Mouse (Mus musculus) heart, embryonic 10.5 days (tissue): Measurements from ENCODE around the gene Smoc1. TPM values are rescaled to one million over a fixed set of nuclear protein-coding genes. Genes with fewer than 3 reads are reported as not detected.

Experiments
- DNase-seq: peaks from one replicate; pipeline ENCODE4 v3.0.0-alpha.2; 2017; ENCODE audit warnings: low spot score
- H3K27ac ChIP-seq: fragments of 300-500 bp; sonication (generic); 2 replicates; pipeline ENCODE4 v1.5.1; 2016; ENCODE audit warnings: mild to moderate bottlenecking
- H3K27me3 ChIP-seq: fragments of 300-500 bp; sonication (generic); 2 replicates; pipeline ENCODE4 v1.6.1; 2016; ENCODE audit warnings: mild to moderate bottlenecking; ENCODE audit not compliant: poor library complexity, insufficient read depth, severe bottlenecking
- H3K36me3 ChIP-seq: fragments of 300-500 bp; sonication (generic); 2 replicates; pipeline ENCODE4 v1.6.1; 2016; ENCODE audit warnings: mild to moderate bottlenecking, moderate library complexity
- H3K4me1 ChIP-seq: fragments of 300-500 bp; sonication (generic); 2 replicates; pipeline ENCODE4 v1.6.1; 2016; ENCODE audit warnings: mild to moderate bottlenecking
- H3K4me3 ChIP-seq: fragments of 300-500 bp; sonication (generic); 2 replicates; pipeline ENCODE4 v1.5.1; 2016; ENCODE audit warnings: mild to moderate bottlenecking, moderate library complexity
- H3K9me3 ChIP-seq: fragments of 300-500 bp; sonication (generic); 2 replicates; pipeline ENCODE4 v1.6.1; 2016; ENCODE audit warnings: mild to moderate bottlenecking, moderate library complexity
- WGBS: fragments of 180-500 bp; shearing (Covaris S2); methylation state at CpG from one replicate; pipeline ENCODE4 v1.1.7; 2016; 5-methylcytosine and 5-hydroxymethylcytosine counted together
- polyA plus RNA-seq: library from polyadenylated mRNA; unstranded; fragments of >200 nt; fragmentation: Nextera tagmentation; extraction: Ambion mirVana; gene quantifications from 2 replicates; pipeline ENCODE4 v1.2.1, GENCODE M21; 2016

Gene Smoc1
- polyA plus RNA-seq, 1 experiment from 2014 or later: 6.2 TPM

DNA sequence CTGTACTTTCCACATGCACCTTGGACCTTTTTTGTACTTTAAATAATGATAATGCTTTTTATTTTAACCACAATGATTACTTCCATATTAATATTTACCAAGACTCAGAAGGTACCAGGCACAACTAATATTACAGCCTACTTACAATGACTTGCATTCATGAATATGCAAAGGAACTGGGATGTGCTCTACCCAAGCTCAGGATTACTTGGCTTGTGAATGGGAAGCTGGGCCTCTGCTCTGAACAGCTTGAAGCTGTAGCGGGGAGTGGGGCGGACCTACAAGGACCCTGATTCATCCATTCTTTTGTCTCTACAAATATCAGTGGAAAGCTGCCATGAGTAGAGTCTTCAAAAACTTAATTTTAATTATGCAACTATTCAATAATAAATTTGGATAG, 47.5 kb downstream of the Smoc1 start:
- DNase-seq: no peak
- H3K4me3 ChIP-seq: no peak overlapping the region
- 0 out of 2 replicates have a peak, but pooled peaks cover 4% of the 10 kb centered on the region for H3K9me3 ChIP-seq
- no peaks in the 10 kb centered on the region for H3K4me1 ChIP-seq
- H3K27me3 ChIP-seq: no peaks in the 10 kb centered on the region
- WGBS: 96% methylated on average over 2 of the region's 2 CpGs
- H3K27ac ChIP-seq: no peak overlapping the region
- no peaks in the 10 kb centered on the region for H3K36me3 ChIP-seq

DNA sequence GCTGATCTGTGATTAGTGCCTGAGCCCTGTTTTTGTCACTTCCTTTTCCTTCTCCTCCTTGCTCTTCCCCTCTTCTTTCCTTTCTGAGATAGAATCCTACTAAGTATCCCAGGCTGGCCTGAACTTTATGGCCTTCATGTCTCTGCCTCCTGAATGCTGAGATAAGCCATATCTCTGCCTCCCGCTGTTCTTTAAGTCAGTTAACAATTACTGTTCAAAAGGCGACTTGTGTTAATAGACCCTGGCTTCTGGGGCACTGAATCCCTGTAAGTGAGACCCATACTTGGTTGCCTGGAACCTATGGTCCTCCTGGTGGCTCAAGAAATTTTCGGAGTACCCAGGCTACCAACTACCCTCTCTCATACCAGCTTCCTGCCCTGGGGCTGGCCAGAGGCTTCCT, 48.3 kb downstream of the Smoc1 start:
- Histone ChIP-seq H3K27me3 (no peaks in the 10 kb centered on the region), H3K4me3 (no peak overlapping the region), H3K27ac (no peak overlapping the region), H3K4me1 (no peaks in the 10 kb centered on the region), H3K9me3 (0 out of 2 replicates have a peak, but pooled peaks cover 5% of the 10 kb centered on the region), H3K36me3 (no peaks in the 10 kb centered on the region)
- WGBS: 57% methylated on average over 3 of the region's 3 CpGs
- no peak for DNase-seq

DNA sequence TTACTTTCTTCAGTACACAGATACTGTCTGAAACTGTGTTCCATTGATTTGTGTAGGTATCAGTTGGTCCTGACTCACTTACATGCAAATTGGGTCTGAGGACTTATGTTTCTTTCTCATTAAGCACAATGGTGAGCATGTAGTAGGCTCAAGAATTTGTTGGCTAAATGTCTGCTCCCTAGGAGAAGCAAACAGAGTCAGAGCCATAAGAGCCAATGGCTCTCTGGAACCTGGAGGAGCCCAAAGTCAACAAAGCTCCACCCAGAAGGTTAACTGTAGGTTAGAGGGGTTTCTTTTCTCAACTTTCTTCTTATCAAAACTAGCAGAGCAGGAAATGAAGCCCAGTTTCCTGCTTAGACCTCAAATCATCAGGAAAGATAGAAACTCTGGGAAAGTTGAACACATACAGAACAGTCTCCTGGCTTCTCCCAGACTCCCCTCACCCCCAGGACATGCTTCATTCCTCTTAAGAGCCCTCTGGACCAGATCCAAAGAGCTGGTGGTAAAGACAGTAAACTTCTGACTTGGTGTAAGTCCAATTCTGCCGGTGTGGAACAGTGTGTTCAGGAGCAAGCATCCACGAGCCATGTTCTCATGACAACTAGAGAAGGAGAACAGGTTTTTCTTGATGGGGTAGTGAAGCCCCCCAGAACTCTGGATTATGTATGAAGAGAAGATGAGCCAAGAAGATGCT, 51.5 kb downstream of the Smoc1 start:
- Histone ChIP-seq H3K27ac (no peak overlapping the region), H3K4me3 (no peak overlapping the region), H3K27me3 (no peaks in the 10 kb centered on the region), H3K36me3 (no peaks in the 10 kb centered on the region), H3K9me3 (0 out of 2 replicates have a peak, but pooled peaks cover 5% of the 10 kb centered on the region), H3K4me1 (no peaks in the 10 kb centered on the region)
- DNase-seq: peak; percentile 53
- 76% methylated on average over 2 of the region's 2 CpGs for WGBS

DNA sequence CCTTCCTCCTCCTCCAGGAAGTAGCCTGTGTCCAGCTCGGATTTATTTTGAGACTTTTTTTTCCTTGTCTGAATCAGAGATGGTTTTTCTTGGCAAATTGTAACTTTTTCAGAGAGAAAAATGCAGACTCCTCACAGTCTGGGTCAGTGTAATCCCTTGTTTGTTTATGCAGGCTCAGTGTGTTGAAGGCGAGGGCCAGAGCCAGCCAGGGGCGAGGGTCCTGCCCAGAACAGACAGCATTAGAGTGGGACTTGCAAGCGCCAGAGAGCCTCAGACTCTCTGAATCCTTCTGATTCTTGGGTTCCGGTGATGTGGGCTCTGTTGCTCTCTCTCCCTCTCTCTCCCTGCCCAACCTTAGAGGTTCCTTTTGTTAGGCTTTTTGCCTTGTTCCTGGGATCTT, 53.7 kb downstream of the Smoc1 start:
- no peaks in the 10 kb centered on the region for H3K36me3 ChIP-seq
- no peak overlapping the region for H3K4me3 ChIP-seq
- WGBS: 58% methylated on average over 5 of the region's 5 CpGs
- DNase-seq: peak; percentile 35
- 0 out of 2 replicates have a peak, but pooled peaks cover 5% of the 10 kb centered on the region for H3K9me3 ChIP-seq
- H3K27me3 ChIP-seq: no peaks in the 10 kb centered on the region; the same call in 1 of the 2 replicates
- no peaks in the 10 kb centered on the region for H3K4me1 ChIP-seq
- no peak overlapping the region for H3K27ac ChIP-seq

DNA sequence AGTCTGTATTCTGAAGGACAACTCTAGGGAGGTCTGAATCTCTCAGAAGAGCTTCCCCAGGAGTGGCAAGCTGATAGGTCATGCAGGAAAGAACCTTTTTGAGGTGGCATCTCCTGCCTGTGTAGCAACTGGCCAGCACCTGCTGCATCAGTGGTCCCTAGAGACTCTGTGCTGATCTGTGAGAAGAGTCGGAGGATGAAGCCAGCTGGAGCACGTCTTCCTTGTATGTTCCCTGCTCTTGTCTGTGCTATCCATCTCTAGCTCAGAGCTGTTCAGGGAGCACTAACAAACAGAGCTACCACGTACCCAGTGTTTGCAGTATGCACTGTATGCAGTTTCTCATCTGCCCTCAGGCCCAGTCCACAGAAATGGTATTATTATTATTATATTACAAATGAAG, 54.4 kb downstream of the Smoc1 start:
- H3K4me1 ChIP-seq: no peaks in the 10 kb centered on the region
- 75% methylated on average over 3 of the region's 3 CpGs for WGBS
- H3K27me3 ChIP-seq: no peaks in the 10 kb centered on the region; the same call in 1 of the 2 replicates
- H3K36me3 ChIP-seq: no peaks in the 10 kb centered on the region
- peak; percentile 53 for DNase-seq
- no peak overlapping the region for H3K27ac ChIP-seq
- H3K4me3 ChIP-seq: no peak overlapping the region
- 0 out of 2 replicates have a peak, but pooled peaks cover 5% of the 10 kb centered on the region for H3K9me3 ChIP-seq

DNA sequence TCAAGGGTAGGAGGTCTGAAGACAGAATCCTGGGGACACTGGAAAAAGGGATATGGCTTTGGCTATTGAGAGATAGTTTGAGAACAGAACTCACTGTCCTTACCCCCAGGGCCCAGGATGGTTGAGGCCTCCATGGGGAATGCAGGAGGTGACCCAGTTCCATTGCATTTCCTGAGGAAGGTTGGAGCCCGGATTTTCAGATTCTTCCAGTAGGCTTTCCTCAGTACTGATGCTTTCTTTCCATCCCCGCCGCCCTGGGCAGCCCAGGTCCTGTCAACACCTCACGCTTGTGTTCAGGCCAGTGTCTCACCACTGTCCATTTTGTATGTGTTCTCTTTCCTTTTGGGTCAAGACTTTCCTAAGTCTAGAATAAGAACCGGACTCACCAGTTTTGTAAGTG, 56.5 kb downstream of the Smoc1 start:
- no peaks in the 10 kb centered on the region; the same call in 1 of the 2 replicates for H3K27me3 ChIP-seq
- no peak overlapping the region for H3K4me3 ChIP-seq
- peak; percentile 72 for DNase-seq
- H3K9me3 ChIP-seq: 0 out of 2 replicates have a peak, but pooled peaks cover 5% of the 10 kb centered on the region
- H3K4me1 ChIP-seq: no peaks in the 10 kb centered on the region
- WGBS: 77% methylated on average over 5 of the region's 5 CpGs
- no peak overlapping the region for H3K27ac ChIP-seq
- H3K36me3 ChIP-seq: no peaks in the 10 kb centered on the region

DNA sequence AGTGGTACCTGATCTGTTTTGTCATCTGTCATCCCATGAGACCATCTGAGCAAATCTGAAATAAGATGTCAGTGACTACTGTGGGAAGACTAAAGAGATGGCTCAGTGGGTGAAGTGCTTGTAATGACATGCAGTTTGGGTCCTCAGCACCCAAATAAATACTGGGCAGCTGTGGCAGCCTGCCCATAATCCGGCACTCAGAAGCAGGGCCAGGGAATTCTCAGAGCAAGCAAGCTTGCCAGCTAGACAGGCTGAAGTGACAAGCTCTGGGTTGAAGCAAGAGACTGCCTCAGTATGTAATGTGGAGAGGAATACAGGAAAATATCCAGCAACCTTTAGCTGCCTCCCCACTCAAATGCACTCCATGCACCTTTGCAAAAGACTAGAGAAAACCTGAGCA, 58.6 kb downstream of the Smoc1 start:
- no peak overlapping the region for H3K4me3 ChIP-seq
- H3K9me3 ChIP-seq: no peaks in the 10 kb centered on the region
- 88% methylated on average over 1 of the region's 1 CpGs for WGBS
- no peak overlapping the region for H3K27ac ChIP-seq
- no peaks in the 10 kb centered on the region for H3K4me1 ChIP-seq
- no peaks in the 10 kb centered on the region for H3K36me3 ChIP-seq
- peak; percentile 39 for DNase-seq
- H3K27me3 ChIP-seq: no peaks in the 10 kb centered on the region; the same call in 1 of the 2 replicates

DNA sequence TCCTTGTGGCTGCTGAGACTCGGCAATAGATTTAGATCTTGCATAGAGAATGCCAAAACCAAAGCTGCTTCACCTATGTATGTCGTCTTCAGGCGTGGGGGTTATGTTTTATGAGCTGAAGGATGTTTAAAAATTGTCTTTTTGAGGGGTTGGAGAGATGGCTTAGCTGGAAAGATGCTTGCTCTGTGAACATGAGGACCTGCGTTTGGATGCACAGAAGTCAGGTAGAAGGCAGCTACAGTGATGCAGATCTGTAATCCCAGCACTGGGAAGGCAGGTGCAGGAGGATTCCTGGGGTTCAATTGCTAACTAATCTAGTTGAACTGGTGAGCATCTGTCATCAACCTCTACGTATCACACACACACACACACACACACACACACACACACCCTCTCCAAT, 61.5 kb downstream of the Smoc1 start:
- peak; percentile 67 for DNase-seq
- 79% methylated on average over 5 of the region's 5 CpGs for WGBS
- peaks cover 4% of the 10 kb centered on the region; the same call in 1 of the 2 replicates for H3K27me3 ChIP-seq

DNA sequence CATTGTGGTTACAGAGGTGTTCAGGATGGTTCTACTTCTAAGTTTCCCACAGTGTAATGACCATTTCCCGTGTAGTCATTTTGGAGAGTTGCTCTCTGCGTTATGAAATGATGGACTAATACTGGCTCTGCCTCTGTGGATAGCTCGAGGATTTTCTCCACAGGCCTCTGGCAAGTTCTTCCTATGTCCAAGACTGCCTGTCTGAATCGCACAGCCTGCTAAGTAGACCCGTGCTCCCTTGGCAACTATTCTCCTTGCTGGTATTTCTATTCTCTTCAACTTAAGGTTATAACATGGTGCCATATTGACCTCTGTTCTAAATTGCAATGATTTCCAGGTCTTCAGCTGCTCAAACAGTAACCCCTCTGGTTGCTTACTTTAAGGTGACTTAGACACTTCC, 65.0 kb downstream of the Smoc1 start:
- Histone ChIP-seq H3K36me3 (no peaks in the 10 kb centered on the region), H3K27ac (no peak overlapping the region), H3K27me3 (peaks cover 4% of the 10 kb centered on the region; the same call in 1 of the 2 replicates), H3K9me3 (no peaks in the 10 kb centered on the region), H3K4me1 (peaks cover 7% of the 10 kb centered on the region), H3K4me3 (no peak overlapping the region)
- DNase-seq: peak; percentile 16
- 80% methylated on average over 5 of the region's 5 CpGs for WGBS

More for the DNA sequence above, 61.5 kb downstream of the Smoc1 start:
- Histone ChIP-seq H3K9me3 (no peaks in the 10 kb centered on the region), H3K36me3 (no peaks in the 10 kb centered on the region), H3K4me1 (no peaks in the 10 kb centered on the region), H3K27ac (no peak overlapping the region), H3K4me3 (no peak overlapping the region)

DNA sequence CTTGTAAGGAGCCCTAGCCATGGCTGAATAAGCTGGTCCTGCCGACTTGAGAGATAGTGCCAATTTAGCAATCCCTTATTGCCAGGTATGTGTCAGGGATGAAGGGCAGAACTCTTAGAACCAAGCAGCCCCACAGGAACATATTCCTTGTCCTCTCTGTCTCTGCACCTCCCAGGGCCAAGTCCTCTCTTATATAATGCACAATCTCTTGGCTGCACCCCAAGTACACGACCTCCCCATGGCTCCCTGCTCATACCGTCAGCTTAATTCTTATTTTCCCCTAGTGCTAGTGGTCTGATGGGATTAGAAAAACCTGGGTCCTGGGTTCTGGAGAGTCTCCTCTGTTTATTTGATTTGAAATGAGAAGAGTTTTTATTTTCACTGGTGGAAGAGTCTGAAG, 66.0 kb downstream of the Smoc1 start:
- 88% methylated on average over 3 of the region's 3 CpGs for WGBS
- Histone ChIP-seq H3K36me3 (no peaks in the 10 kb centered on the region), H3K4me3 (no peak overlapping the region), H3K4me1 (peaks cover 11% of the 10 kb centered on the region), H3K27me3 (peaks cover 4% of the 10 kb centered on the region; the same call in 1 of the 2 replicates), H3K27ac (no peak overlapping the region), H3K9me3 (no peaks in the 10 kb centered on the region)
- DNase-seq: peak; percentile 13

DNA sequence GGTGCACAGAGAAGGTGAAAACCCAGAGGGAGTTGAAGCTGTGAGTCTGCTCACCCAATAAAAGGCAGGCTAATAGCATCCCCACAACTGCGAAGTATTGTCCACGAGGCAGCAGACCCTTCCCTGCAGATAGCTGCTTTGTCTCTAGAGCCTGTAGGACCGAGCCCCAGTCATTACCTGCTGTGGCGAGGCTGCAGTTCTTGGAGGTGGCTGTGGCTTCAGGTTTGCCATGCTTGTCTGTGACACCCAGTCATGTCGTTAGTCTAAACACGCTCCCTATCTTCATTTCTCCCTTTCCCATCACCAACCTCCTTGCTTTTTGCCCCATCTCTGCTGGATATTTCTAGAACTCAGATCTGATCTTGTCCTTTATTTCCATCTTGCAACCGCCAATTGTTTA, 66.6 kb downstream of the Smoc1 start:
- no peak overlapping the region for H3K27ac ChIP-seq
- 81% methylated on average over 7 of the region's 7 CpGs for WGBS
- peaks cover 12% of the 10 kb centered on the region for H3K4me1 ChIP-seq
- H3K36me3 ChIP-seq: no peaks in the 10 kb centered on the region
- DNase-seq: peak; percentile 69
- no peak overlapping the region for H3K4me3 ChIP-seq
- no peaks in the 10 kb centered on the region for H3K9me3 ChIP-seq
- H3K27me3 ChIP-seq: peaks cover 4% of the 10 kb centered on the region; the same call in 1 of the 2 replicates

DNA sequence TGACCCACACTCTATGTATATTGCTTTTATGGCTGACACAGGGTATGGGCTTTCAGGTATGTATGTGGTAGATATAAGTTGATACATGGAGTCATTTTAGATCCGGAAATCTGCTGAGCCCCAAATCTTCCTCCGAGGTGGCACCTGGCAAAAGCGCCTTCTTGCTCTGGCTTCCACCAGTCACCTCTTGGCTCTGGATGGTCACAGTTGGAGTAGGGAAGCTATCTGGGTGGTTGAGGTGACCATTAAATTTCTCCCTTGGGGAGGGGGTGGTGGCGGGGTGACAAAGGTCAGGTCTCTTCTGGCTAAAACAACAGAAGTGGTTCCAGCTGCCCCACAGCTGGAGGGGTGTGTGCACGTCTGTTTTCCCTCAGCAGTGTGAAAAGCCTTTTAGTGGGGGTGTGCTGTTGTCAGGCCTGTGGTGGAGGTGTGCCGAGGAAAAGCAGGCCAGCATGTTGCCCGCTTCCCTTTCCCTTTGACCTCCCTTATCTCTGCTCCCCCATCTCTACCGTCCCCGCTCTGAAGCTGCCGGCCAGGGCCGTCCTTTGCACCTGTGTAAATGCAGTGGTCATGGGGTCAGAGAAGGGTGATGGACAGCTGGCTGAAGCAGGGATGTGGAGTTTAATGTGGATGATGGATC, 68.3 kb downstream of the Smoc1 start:
- Histone ChIP-seq H3K4me1 (peaks cover 12% of the 10 kb centered on the region), H3K9me3 (no peaks in the 10 kb centered on the region), H3K4me3 (no peak overlapping the region), H3K27me3 (peaks cover 4% of the 10 kb centered on the region; the same call in 1 of the 2 replicates), H3K27ac (no peak overlapping the region), H3K36me3 (no peaks in the 10 kb centered on the region)
- WGBS: 27% methylated on average over 11 of the region's 11 CpGs
- peak; percentile 69 for DNase-seq

DNA sequence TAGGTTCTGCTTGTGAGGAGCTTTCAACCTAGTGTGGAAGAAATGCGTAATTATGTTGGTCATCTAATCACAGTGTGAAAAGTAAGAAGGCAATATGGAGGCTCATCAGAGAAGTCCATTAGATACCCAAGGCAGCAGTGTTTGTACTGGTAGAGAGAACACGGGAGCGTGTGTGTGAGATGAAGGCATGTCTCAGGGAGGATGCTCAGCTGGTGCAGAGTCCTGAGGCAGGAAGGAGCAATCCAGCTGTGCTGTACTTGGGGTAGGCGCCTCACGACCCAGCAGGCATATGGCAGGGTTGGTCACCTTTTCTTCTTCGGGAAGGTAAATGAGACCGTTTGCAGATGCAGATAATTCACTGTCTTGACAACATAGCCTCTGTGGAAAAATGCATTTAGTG, 70.7 kb downstream of the Smoc1 start:
- Histone ChIP-seq H3K27me3 (peaks cover 3% of the 10 kb centered on the region; the same call in 1 of the 2 replicates), H3K9me3 (no peaks in the 10 kb centered on the region), H3K4me3 (no peak overlapping the region), H3K27ac (no peak overlapping the region), H3K4me1 (peaks cover 12% of the 10 kb centered on the region), H3K36me3 (no peaks in the 10 kb centered on the region)
- WGBS: 81% methylated on average over 7 of the region's 7 CpGs
- DNase-seq: no peak
